In the genomic region with DNA sequence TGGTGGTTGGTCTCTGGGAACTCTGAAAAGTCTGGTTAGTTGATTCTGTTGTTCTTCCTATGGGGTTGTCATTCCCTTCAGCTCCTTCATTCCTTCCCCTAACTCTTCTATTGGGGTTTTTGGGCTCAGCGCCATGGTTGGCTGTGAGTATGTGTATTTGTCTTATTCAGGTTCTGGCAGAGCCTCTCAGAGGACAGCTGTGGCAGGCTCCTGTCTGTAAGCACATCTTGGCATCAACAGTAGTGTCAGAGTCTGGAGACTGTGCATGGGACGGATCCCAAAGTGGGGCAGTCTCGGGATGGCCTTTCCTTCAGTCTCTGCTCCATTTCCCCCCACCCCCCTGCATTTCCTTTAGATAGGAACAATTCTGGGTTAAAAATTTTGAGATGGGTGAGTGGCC, we compare ENCODE assay signal across 16 mouse cellular contexts.
A peak's percentile ranks its signal among the peaks of the same experiment; 100 is the strongest.
DNase-seq lines count a peak whose midpoint lies in the region; ATAC-seq and TF ChIP-seq lines count a peak whose summit lies in the region.
"Had no signal": no experiment of that assay in that cellular context is flagged by ENCODE, and none has a peak within 500 bp of the region (broad histone marks: within the 10 kb centered on the region; RNA-seq: fewer than 3 reads in every experiment).

No protein-coding gene starts in this region.

- peak; percentile 40 to 50 for DNase-seq in cerebellum, postnatal 14 days
- no peak for DNase-seq in cerebellum, adult 9-11 months
- DNase-seq in hindbrain, embryonic 14.5 days (ENCODE audit: low spot score) = no peak
- peak; percentile 78 for DNase-seq in brain, embryonic 14.5 days (ENCODE audit: low read depth)
- no peak for DNase-seq in adrenal gland, adult 8-10 months
- no peak for DNase-seq in embryo, embryonic 11 days
- DNase-seq: cerebellum, adult 11 months; kidney, postnatal 10 days; right cerebral cortex, postnatal 4 days had no signal

- no peaks in the 10 kb centered on the region for H3K27me3 ChIP-seq in hindbrain, embryonic 14.5 days (ENCODE audit: control insufficient read depth, insufficient read depth, low read length)
- no peaks in the 10 kb centered on the region for H3K27me3 ChIP-seq in hindbrain, embryonic 13.5 days
- no peaks in the 10 kb centered on the region for H3K27me3 ChIP-seq in lung, embryonic 16.5 days (ENCODE audit: control insufficient read depth, insufficient read depth, low read depth, low read length)
- H3K27me3 ChIP-seq: heart, embryonic 15.5 days; stomach, embryonic 15.5 days had no signal

- no peaks in the 10 kb centered on the region for H3K9me3 ChIP-seq in hindbrain, embryonic 14.5 days (ENCODE audit: control insufficient read depth, low read length)
- H3K9me3 ChIP-seq in hindbrain, embryonic 13.5 days = no peaks in the 10 kb centered on the region
- H3K9me3 ChIP-seq in lung, embryonic 16.5 days (ENCODE audit: control insufficient read depth, low read length) = no peaks in the 10 kb centered on the region
- H3K9me3 ChIP-seq: heart, embryonic 15.5 days; stomach, embryonic 15.5 days had no signal

- ATAC-seq in hindbrain, embryonic 14.5 days (ENCODE audit: low FRiP score) = 0 out of 2 replicates have a peak, but pooled peaks have one; percentile 60
- no peak for ATAC-seq in hindbrain, embryonic 13.5 days (ENCODE audit: low FRiP score)
- peak; percentile 85 for ATAC-seq in lung, embryonic 16.5 days (ENCODE audit: low read depth)
- ATAC-seq: intestine, postnatal 0 days had no signal

- 80% methylated on average over 3 of the region's 3 CpGs for WGBS in hindbrain, embryonic 14.5 days
- 78% methylated on average over 3 of the region's 3 CpGs for WGBS in hindbrain, embryonic 13.5 days
- WGBS in lung, embryonic 16.5 days = 64% methylated on average over 3 of the region's 3 CpGs

- H3K4me2 ChIP-seq in hindbrain, embryonic 14.5 days (replicated peaks) = no peak overlapping the region
- no peak overlapping the region for H3K4me2 ChIP-seq in hindbrain, embryonic 13.5 days
- no peak overlapping the region for H3K4me2 ChIP-seq in lung, embryonic 16.5 days (ENCODE audit: low read depth, low read length)
- H3K4me2 ChIP-seq: heart, embryonic 15.5 days; stomach, embryonic 15.5 days had no signal

- TF ChIP-seq POLR2A in brain, embryonic 14.5 days (IDR thresholded peaks at IDR 0.05; ENCODE audit: borderline replicate concordance, extremely low read depth, insufficient read depth, insufficient read length, poor library complexity, severe bottlenecking) = no peak

- no peaks in the 10 kb centered on the region for H3K36me3 ChIP-seq in hindbrain, embryonic 14.5 days (replicated peaks; ENCODE audit: control insufficient read depth, insufficient read depth)
- no peaks in the 10 kb centered on the region for H3K36me3 ChIP-seq in hindbrain, embryonic 13.5 days
- H3K36me3 ChIP-seq in lung, embryonic 16.5 days (ENCODE audit: control insufficient read depth, insufficient read depth, low read length) = no peaks in the 10 kb centered on the region
- H3K36me3 ChIP-seq: heart, embryonic 15.5 days; stomach, embryonic 15.5 days had no signal

- H3K4me1 ChIP-seq in hindbrain, embryonic 14.5 days (replicated peaks; ENCODE audit: control insufficient read depth, insufficient read depth, low read length) = peaks cover under 1% of the 10 kb centered on the region; the same call in 1 of the 2 replicates
- peaks cover 7% of the 10 kb centered on the region for H3K4me1 ChIP-seq in hindbrain, embryonic 13.5 days (replicated peaks)
- no peaks in the 10 kb centered on the region for H3K4me1 ChIP-seq in lung, embryonic 16.5 days (replicated peaks; ENCODE audit: control insufficient read depth, insufficient read depth, low read length)
- H3K4me1 ChIP-seq: heart, embryonic 15.5 days; stomach, embryonic 15.5 days had no signal

- H3K4me3 ChIP-seq in hindbrain, embryonic 14.5 days (replicated peaks; ENCODE audit: low read length) = no peak overlapping the region
- H3K4me3 ChIP-seq in hindbrain, embryonic 13.5 days = no peak overlapping the region
- H3K4me3 ChIP-seq in lung, embryonic 16.5 days (ENCODE audit: low read length) = no peak overlapping the region
- H3K4me3 ChIP-seq: heart, embryonic 15.5 days; myocyte; stomach, embryonic 15.5 days had no signal

- no peak overlapping the region for H3K27ac ChIP-seq in hindbrain, embryonic 14.5 days
- H3K27ac ChIP-seq in hindbrain, embryonic 13.5 days = no peak overlapping the region
- H3K27ac ChIP-seq in lung, embryonic 16.5 days (ENCODE audit: low read length) = no peak overlapping the region
- H3K27ac ChIP-seq: heart, embryonic 15.5 days; liver, embryonic 14.5 days; stomach, embryonic 15.5 days had no signal

- no peak overlapping the region for H3K9ac ChIP-seq in hindbrain, embryonic 14.5 days
- H3K9ac ChIP-seq in hindbrain, embryonic 13.5 days = no peak overlapping the region
- H3K9ac ChIP-seq in lung, embryonic 16.5 days (ENCODE audit: low read length) = no peak overlapping the region
- H3K9ac ChIP-seq: heart, embryonic 15.5 days; liver, embryonic 14.5 days; stomach, embryonic 15.5 days had no signal

- TF ChIP-seq CTCF in brain, embryonic 14.5 days (IDR thresholded peaks at IDR 0.05; ENCODE audit: borderline replicate concordance, extremely low read depth, insufficient read depth, insufficient read length) = no peak

Comparison
In these comparisons a context has a peak if more than half of its experiments do, and no peak if none do; other contexts are left out.
1. DNase-seq: peak in cerebellum, postnatal 14 days (2 of 2) and brain, embryonic 14.5 days (single experiment); none in cerebellum, adult 9-11 months (single experiment), hindbrain, embryonic 14.5 days (single experiment), adrenal gland, adult 8-10 months (single experiment) and embryo, embryonic 11 days (single experiment).